Mouse (Mus musculus): ENCODE measurements around the gene Hdac7.

The Hdac7 gene

GRCm38 (mm10) chr15:97745331-97745730 is 99.0 kb downstream of the Hdac7 start:
- no peak for DNase-seq (ENCODE audit: low read depth, low spot score)

- no peak for DNase-seq (ENCODE audit: low read depth, low spot score)
Measured at GRCm38 (mm10) chr15:97744930-97745329, 99.4 kb downstream of the Hdac7 start.

- DNase-seq (ENCODE audit: low read depth, low spot score), result no peak
Measured at GRCm38 (mm10) chr15:97743961-97744525, 100.3 kb downstream of the Hdac7 start.

DNA sequence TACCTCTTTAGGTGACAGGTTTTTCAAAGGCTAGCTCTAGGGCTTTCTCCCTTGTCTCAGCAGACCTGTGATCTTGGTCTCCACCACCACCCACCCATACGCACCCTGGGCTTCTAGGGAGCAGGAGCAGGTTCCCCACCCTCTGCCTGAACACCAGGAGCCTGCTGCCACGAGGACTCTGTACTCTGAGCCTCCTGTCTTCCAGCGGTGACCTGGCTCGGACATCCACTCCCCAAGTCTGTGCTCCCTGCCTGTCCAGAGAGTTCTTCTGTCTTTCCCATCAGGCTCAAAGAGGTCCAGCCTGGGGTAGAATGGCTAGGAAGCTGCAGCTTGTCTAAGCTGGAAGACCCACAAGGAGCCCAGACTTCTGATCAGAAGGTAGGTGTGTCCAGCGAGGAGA is 101.1 kb downstream of the Hdac7 start:
- DNase-seq (ENCODE audit: low read depth, low spot score), result no peak
